Mouse (Mus musculus): ENCODE data around the gene Naa16. TPM values are rescaled to one million over a fixed set of nuclear protein-coding genes. Genes with fewer than 3 reads are reported as not detected.
A peak's percentile ranks its signal among the peaks of the same experiment; 100 is the strongest.

Gene Naa16
- polyA plus RNA-seq, 1 experiment from 2014 or later, result 45.9 TPM

DNA sequence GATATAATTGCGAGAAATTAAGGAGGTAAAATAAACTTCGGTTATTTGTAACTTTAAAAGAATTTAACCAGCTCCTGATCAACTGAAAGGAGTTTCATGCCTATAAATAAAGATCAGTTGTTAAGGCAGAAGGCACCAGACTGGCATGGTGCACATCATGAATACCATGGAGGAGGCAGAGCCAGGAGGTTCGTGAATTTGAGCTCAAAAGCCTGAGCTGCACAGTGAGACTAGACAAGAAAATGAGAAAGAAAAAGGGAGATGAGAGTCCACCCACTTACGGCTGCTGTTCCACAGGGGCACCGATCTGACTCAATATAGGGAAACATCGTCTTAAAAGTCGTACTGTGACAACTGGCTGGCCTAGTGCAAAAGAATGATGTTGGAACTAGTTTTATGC is 106.6 kb downstream of the Naa16 start:
- Histone ChIP-seq H3K9me3 (no peaks in the 10 kb centered on the region), H3K27ac (no peak overlapping the region), H3K4me1 (no peaks in the 10 kb centered on the region), H3K4me3 (no peak overlapping the region), H3K36me3 (no peaks in the 10 kb centered on the region), H3K9ac (no peak overlapping the region), H3K4me2 (no peak overlapping the region), H3K27me3 (no peaks in the 10 kb centered on the region)
- ATAC-seq (ENCODE audit: borderline replicate concordance, extremely low read depth, low FRiP score, low TSS enrichment), result no peak
- 90% methylated on average over 7 of the region's 7 CpGs for WGBS

DNA sequence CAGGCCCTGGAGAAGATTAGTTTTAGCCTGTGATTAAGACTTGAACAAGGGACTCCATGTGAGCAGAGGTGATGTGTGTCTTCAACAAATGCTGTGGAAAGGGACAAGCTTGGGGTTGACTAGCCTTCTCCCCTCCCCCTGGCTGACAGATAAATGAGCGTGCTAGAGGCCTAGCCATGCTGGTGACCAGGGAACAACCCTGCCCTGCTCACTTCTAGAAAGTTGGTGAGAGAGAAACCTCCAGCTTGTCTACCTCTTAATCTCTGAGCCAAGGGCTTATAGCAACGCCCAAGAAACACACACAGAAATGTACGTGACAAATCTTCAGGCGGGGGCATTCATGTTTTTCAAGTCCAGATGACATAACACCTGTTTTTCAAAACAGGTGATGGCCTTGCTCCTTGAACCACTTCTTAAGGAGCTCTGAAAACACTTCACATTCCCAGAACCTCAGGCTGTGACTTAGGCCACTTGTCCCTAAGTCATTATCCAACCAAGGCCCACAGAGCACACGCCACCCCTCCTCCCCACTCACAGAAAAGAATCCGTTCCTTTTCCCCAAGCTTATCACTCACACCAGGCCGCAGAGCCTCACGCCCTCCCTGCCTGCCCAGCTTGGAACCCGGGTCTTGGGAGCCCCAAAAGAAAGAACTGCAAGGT is 108.6 kb downstream of the Naa16 start:
- H3K9ac ChIP-seq, result no peak overlapping the region

DNA sequence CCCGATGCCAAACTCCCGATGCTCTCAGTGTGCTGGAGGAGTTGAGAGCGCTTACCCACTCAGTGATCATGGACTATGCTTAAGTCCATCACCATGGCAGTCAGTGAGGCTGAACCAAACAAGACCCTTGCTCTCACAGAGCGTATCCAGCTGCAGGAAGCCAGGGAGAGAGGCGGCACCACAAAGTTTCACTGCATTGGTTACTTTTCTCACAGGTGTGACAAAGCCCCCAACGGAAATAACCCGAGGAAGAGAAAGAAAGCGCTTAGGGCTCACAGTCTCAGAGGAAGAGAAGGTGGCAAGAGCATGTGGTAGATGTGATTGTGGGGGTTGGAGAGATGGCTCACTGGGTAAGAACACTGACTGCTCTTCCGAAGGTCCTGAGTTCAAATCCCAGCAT is 110.1 kb downstream of the Naa16 start:
- Histone ChIP-seq H3K27ac (no peak overlapping the region), H3K9ac (no peak overlapping the region), H3K4me3 (no peak overlapping the region), H3K4me1 (peaks cover 2% of the 10 kb centered on the region; the same call in 1 of the 2 replicates), H3K27me3 (no peaks in the 10 kb centered on the region), H3K9me3 (no peaks in the 10 kb centered on the region), H3K36me3 (no peaks in the 10 kb centered on the region), H3K4me2 (no peak overlapping the region)
- WGBS, result 82% methylated on average over 9 of the region's 9 CpGs
- ATAC-seq (ENCODE audit: borderline replicate concordance, extremely low read depth, low FRiP score, low TSS enrichment), result no peak

More for the DNA sequence above, 108.6 kb downstream of the Naa16 start:
- Histone ChIP-seq H3K4me1 (no peaks in the 10 kb centered on the region; the same call in 1 of the 2 replicates), H3K36me3 (no peaks in the 10 kb centered on the region), H3K4me2 (no peak overlapping the region), H3K27ac (peak overlapping the region; percentile 1; the same call in 1 of the 2 replicates), H3K27me3 (no peaks in the 10 kb centered on the region), H3K9me3 (no peaks in the 10 kb centered on the region), H3K4me3 (no peak overlapping the region)
- WGBS, result 61% methylated on average over 9 of the region's 9 CpGs
- ATAC-seq (ENCODE audit: borderline replicate concordance, extremely low read depth, low FRiP score, low TSS enrichment), result 0 out of 2 replicates have a peak, but pooled peaks have one; percentile 55

DNA sequence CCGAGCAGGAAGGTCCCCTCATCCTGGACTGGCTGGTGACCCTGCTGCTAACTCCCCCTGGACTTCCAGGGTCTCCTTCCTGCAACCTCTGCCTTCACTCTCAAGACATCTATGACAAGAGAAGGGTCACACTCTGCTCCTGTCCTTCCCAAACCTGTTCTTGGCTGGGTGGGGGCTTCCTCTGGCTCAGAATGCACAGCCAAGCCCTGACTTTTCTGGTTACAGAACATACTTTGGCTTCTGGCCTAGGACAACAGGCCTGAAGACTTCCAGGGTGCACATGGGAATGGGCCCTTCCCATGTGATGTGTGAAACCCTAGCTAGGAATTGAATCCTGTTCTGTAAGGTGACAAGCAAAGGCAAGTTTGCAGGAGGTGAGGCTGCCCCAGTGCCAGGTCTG is 111.1 kb downstream of the Naa16 start:
- ATAC-seq (ENCODE audit: borderline replicate concordance, extremely low read depth, low FRiP score, low TSS enrichment), result no peak
- Histone ChIP-seq H3K27me3 (no peaks in the 10 kb centered on the region), H3K9ac (no peak overlapping the region), H3K9me3 (no peaks in the 10 kb centered on the region), H3K36me3 (no peaks in the 10 kb centered on the region), H3K4me1 (peaks cover 11% of the 10 kb centered on the region; the same call in 1 of the 2 replicates), H3K4me3 (no peak overlapping the region), H3K4me2 (no peak overlapping the region), H3K27ac (no peak overlapping the region)
- 79% methylated on average over 1 of the region's 1 CpGs for WGBS

DNA sequence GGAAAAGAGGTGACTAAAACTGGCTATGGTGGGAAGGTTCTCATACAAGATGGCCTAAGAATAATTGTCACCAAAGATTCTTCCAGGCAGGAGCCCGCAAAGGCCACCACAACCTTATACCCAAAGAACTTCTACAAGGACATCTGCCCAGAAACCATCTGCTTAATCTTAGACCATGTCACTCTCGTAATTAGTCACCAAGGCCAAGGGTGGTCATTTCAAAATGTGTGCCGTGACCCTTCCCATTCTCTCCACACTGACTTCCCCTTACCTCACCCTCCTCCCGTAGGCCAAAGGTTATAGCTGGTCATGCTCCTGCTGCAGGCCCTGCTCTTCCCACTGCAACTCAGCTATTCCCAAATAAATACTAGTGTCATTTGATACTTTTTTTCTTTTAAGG is 111.7 kb downstream of the Naa16 start:
- Histone ChIP-seq H3K36me3 (no peaks in the 10 kb centered on the region), H3K4me3 (no peak overlapping the region), H3K27me3 (no peaks in the 10 kb centered on the region), H3K9me3 (no peaks in the 10 kb centered on the region), H3K27ac (no peak overlapping the region), H3K9ac (no peak overlapping the region), H3K4me2 (no peak overlapping the region), H3K4me1 (peaks cover 14% of the 10 kb centered on the region; the same call in 1 of the 2 replicates)
- 89% methylated on average over 4 of the region's 4 CpGs for WGBS
- no peak for ATAC-seq (ENCODE audit: borderline replicate concordance, extremely low read depth, low FRiP score, low TSS enrichment)

DNA sequence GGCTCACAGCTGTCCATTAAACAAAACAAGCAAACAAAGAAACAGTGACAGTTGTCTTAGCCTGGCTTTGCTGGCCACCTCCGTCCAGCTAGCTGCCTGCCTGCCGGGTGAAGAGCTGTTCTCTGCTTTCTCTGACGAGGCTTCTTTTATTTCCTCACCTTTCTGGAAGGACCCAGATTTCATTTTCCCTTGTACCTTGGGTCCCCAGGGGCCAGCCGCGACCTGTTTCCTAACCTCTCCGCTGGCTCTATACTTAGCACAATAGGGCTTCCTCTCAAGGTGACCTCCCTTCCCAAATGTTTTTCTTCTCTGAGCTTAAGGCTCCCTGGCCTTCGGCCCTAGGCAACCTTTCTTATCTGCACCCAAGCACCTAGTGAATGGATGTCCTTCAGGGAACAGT is 112.7 kb downstream of the Naa16 start:
- 40% methylated on average over 7 of the region's 7 CpGs for WGBS
- Histone ChIP-seq H3K27me3 (no peaks in the 10 kb centered on the region), H3K9ac (no peak overlapping the region), H3K4me3 (no peak overlapping the region), H3K4me1 (peaks cover 23% of the 10 kb centered on the region; the same call in 1 of the 2 replicates), H3K9me3 (no peaks in the 10 kb centered on the region), H3K36me3 (no peaks in the 10 kb centered on the region), H3K27ac (no peak overlapping the region), H3K4me2 (no peak overlapping the region)
- ATAC-seq (ENCODE audit: borderline replicate concordance, extremely low read depth, low FRiP score, low TSS enrichment), result no peak

DNA sequence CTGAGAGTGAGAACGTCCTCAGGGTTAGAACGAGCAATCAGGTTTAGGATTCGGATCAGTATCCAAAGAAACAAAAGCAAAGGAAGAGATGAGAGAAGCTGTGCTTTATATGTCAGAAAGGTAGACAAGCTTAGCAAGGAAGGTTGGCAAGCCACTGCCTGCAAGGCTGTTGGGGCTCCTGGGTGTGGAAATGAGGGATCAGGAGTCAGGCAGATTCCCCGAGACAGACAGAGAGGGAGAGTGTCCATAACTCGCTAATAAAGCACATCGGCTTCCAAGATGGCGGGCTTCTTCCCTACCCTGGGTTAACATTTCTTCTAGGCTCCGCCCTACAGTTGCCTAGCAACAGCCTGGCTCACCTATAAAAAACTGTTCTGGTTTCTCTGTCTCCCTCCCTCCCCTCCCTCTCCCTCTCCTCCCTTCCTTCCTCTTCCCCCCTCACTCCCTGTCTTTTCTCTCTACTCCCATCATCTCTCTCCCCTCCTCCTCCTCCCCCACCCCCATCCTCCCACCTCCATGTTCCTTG is 114.6 kb downstream of the Naa16 start:
- no peak overlapping the region for H3K4me2 ChIP-seq

DNA sequence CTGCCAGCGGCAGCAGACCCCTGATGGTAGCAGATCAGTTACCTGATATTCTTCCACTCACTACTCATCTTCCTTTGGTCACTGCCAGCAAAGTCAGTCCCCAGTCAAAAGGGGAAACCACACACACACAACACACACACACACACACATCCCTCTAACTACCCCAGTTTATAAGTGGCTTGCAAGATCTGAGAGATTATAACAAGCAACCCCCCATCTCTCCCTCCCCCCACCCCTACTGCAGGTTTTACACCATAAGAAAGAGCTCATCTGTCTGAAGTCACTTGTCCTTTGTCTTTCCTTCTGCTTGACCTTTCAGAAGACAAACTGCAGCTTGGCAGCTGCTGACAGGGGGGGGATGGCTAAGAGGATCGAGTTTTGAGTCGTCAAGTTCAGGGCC is 115.1 kb downstream of the Naa16 start:
- Histone ChIP-seq H3K9ac (no peak overlapping the region), H3K27me3 (no peaks in the 10 kb centered on the region), H3K4me2 (no peak overlapping the region), H3K36me3 (no peaks in the 10 kb centered on the region), H3K4me3 (no peak overlapping the region), H3K4me1 (peaks cover 25% of the 10 kb centered on the region; the same call in 1 of the 2 replicates), H3K9me3 (no peaks in the 10 kb centered on the region), H3K27ac (no peak overlapping the region)
- no peak for ATAC-seq (ENCODE audit: borderline replicate concordance, extremely low read depth, low FRiP score, low TSS enrichment)
- WGBS, result 22% methylated on average over 3 of the region's 3 CpGs

More for the DNA sequence above, 114.6 kb downstream of the Naa16 start:
- Histone ChIP-seq H3K27ac (no peak overlapping the region), H3K27me3 (no peaks in the 10 kb centered on the region), H3K9ac (no peak overlapping the region), H3K36me3 (no peaks in the 10 kb centered on the region), H3K4me3 (no peak overlapping the region), H3K9me3 (no peaks in the 10 kb centered on the region), H3K4me1 (peaks cover 25% of the 10 kb centered on the region; the same call in 1 of the 2 replicates)
- ATAC-seq (ENCODE audit: borderline replicate concordance, extremely low read depth, low FRiP score, low TSS enrichment), result no peak
- WGBS, result 69% methylated on average over 8 of the region's 8 CpGs

Other genes starting within 250 kb of the Naa16 start
- gene Zfp957, start 143.4 kb downstream of the Naa16 start, polyA plus RNA-seq (2015; fragmentation: Nextera tagmentation; extraction: Ambion mirVana), result not detected in 2 replicates
- 144 and 154 TPM in 2 replicates for gene Rgcc, start 89.1 kb downstream of the Naa16 start, polyA plus RNA-seq (2015; fragmentation: Nextera tagmentation; extraction: Ambion mirVana)
- 10.8 and 11.0 TPM in 2 replicates for gene Mtrf1, start 7.0 kb upstream of the Naa16 start, polyA plus RNA-seq (2015; fragmentation: Nextera tagmentation; extraction: Ambion mirVana)
- 11.8 and 12.7 TPM in 2 replicates for gene Kbtbd7, start 35.7 kb upstream of the Naa16 start, polyA plus RNA-seq (2015; fragmentation: Nextera tagmentation; extraction: Ambion mirVana)
- 3.8 and 4.6 TPM in 2 replicates for gene Kbtbd6, start 61.1 kb upstream of the Naa16 start, polyA plus RNA-seq (2015; fragmentation: Nextera tagmentation; extraction: Ambion mirVana)
- 17.5 and 18.8 TPM in 2 replicates for gene Elf1, start 90.4 kb upstream of the Naa16 start, polyA plus RNA-seq (2015; fragmentation: Nextera tagmentation; extraction: Ambion mirVana)
- gene Wbp4, start 90.7 kb upstream of the Naa16 start, polyA plus RNA-seq (2015; fragmentation: Nextera tagmentation; extraction: Ambion mirVana), result 38.0 and 40.0 TPM in 2 replicates
- 127 and 136 TPM in 2 replicates for gene Sugt1, start 196.9 kb upstream of the Naa16 start, polyA plus RNA-seq (2015; fragmentation: Nextera tagmentation; extraction: Ambion mirVana)

Measured in lung, embryonic 15.5 days (tissue).